Mouse (Mus musculus): ENCODE data around the gene Sf1. TPM values are rescaled to one million over a fixed set of nuclear protein-coding genes. Genes with fewer than 3 reads are reported as not detected.

The Sf1 gene
- total RNA-seq (2023) = 968 to 1,062 TPM (median 1,047 TPM) in 4 replicates

GRCm38 (mm10) chr19:6363411-6364240 is at the start of gene Sf1:
Gene Sf1, plus strand, starts transcription at chr19:6363690.

GRCm38 (mm10) chr19:6334673-6335457 is 28.6 kb upstream of the Sf1 start, which contains the start of gene Men1:
Gene Men1, plus strand, starts transcription at chr19:6334979.

GRCm38 (mm10) chr19:6340524-6341452 is 22.7 kb upstream of the Sf1 start, which contains the start of gene Map4k2:
Gene Map4k2, plus strand, starts transcription at chr19:6341135.

GRCm38 (mm10) chr19:6384128-6384527 is 20.6 kb downstream of the Sf1 start, which contains the start of gene Pygm:
Gene Pygm, plus strand, starts transcription at chr19:6384399.

GRCm38 (mm10) chr19:6399285-6400095 is 36.0 kb downstream of the Sf1 start, which contains the start of gene Rasgrp2:
Gene Rasgrp2, plus strand, starts transcription at chr19:6399340.

GRCm38 (mm10) chr19:6418233-6418879 is 54.9 kb downstream of the Sf1 start, which contains the start of gene Nrxn2:
Gene Nrxn2, plus strand, starts transcription at chr19:6418731.

Other genes with a start within 250 kb of the Sf1 start
- gene Sac3d1, start 245.0 kb upstream of the Sf1 start, total RNA-seq (2023) = 6.4 to 8.9 TPM (median 8.8 TPM) in 4 replicates
- gene Snx15, start 235.4 kb upstream of the Sf1 start, total RNA-seq (2023) = 31.0 to 37.8 TPM (median 33.7 TPM) in 4 replicates
- not detected in 4 replicates for gene Batf2, start 222.7 kb upstream of the Sf1 start, total RNA-seq (2023)
- 27.2 to 31.2 TPM (median 29.9 TPM) in 4 replicates for gene Arl2, start 222.1 kb upstream of the Sf1 start, total RNA-seq (2023)
- not detected in 4 replicates for gene Majin, start 179.3 kb upstream of the Sf1 start, total RNA-seq (2023)
- gene Gpha2, start 137.3 kb upstream of the Sf1 start, total RNA-seq (2023) = not detected in 4 replicates
- 24.9 to 26.1 TPM (median 25.8 TPM) in 4 replicates for gene Ppp2r5b, start 127.8 kb upstream of the Sf1 start, total RNA-seq (2023)
- 179 to 210 TPM (median 199 TPM) in 4 replicates for gene Atg2a, start 122.0 kb upstream of the Sf1 start, total RNA-seq (2023)
- gene Ehd1, start 87.0 kb upstream of the Sf1 start, total RNA-seq (2023) = 271 to 293 TPM (median 280 TPM) in 4 replicates
- 13.0 to 21.1 TPM (median 19.9 TPM) in 4 replicates for gene Cdc42bpg, start 57.2 kb upstream of the Sf1 start, total RNA-seq (2023)
- gene Men1, start 28.7 kb upstream of the Sf1 start, total RNA-seq (2023) = 31.5 to 38.7 TPM (median 34.4 TPM) in 4 replicates
- 580 to 628 TPM (median 615 TPM) in 4 replicates for gene Map4k2, start 22.6 kb upstream of the Sf1 start, total RNA-seq (2023)
- gene Pygm, start 20.7 kb downstream of the Sf1 start, total RNA-seq (2023) = 22.4 to 36.0 TPM (median 29.7 TPM) in 4 replicates
- gene Rasgrp2, start 35.6 kb downstream of the Sf1 start, total RNA-seq (2023) = 646 to 705 TPM (median 676 TPM) in 4 replicates
- gene Nrxn2, start 55.0 kb downstream of the Sf1 start, total RNA-seq (2023) = 0.63 to 1.9 TPM (median 1.1 TPM) in 4 replicates
- gene Slc22a12, start 179.3 kb downstream of the Sf1 start, total RNA-seq (2023) = 0.67 TPM in 1 of 4 replicates, not detected in the others